Mouse (Mus musculus) kidney, embryonic 16.5 days (tissue): Measurements from ENCODE around the gene Mybl2. TPM values are rescaled to one million over a fixed set of nuclear protein-coding genes. Genes with fewer than 3 reads are reported as not detected.

Source experiments
- ATAC-seq: fragments of 200-750 bp; cut with Nextera tagmentation; 2 replicates; pipeline ENCODE4 v1.8.0; 2017; ENCODE audit warnings: moderate TSS enrichment; ENCODE audit not compliant: low FRiP score, low TSS enrichment
- H3K27ac ChIP-seq: fragments of 300-500 bp; sonication (generic); 2 replicates; pipeline ENCODE4 v1.5.1; 2014; ENCODE audit warnings: low read length
- H3K27me3 ChIP-seq: fragments of 300-500 bp; sonication (generic); 2 replicates; pipeline ENCODE4 v1.6.1; 2014; ENCODE audit warnings: low read length, control low read depth, mixed read lengths; ENCODE audit not compliant: insufficient read depth
- H3K36me3 ChIP-seq: fragments of 300-500 bp; sonication (generic); 2 replicates; pipeline ENCODE4 v1.6.1; 2014; ENCODE audit warnings: low read length, control low read depth, mixed read lengths; ENCODE audit not compliant: insufficient read depth
- H3K4me1 ChIP-seq: fragments of 300-500 bp; sonication (generic); 2 replicates; pipeline ENCODE4 v1.6.1; 2014; ENCODE audit warnings: low read length, control low read depth, mixed read lengths; ENCODE audit not compliant: insufficient read depth
- H3K4me2 ChIP-seq: fragments of 300-500 bp; sonication (generic); replicated peaks from 2 replicates; pipeline ENCODE4 v1.6.1; 2014; ENCODE audit warnings: low read depth, low read length
- H3K4me3 ChIP-seq: fragments of 300-500 bp; sonication (generic); 2 replicates; pipeline ENCODE4 v1.5.1; 2014; ENCODE audit warnings: mild to moderate bottlenecking, low read length
- H3K9ac ChIP-seq: fragments of 300-500 bp; sonication (generic); replicated peaks from 2 replicates; pipeline ENCODE4 v1.6.1; 2014; ENCODE audit warnings: low read length
- H3K9me3 ChIP-seq: fragments of 300-500 bp; sonication (generic); 2 replicates; pipeline ENCODE4 v1.6.1; 2016; ENCODE audit warnings: low read length, control low read depth
- WGBS: fragments of 180-500 bp; shearing (Covaris S2); extraction: QIAGEN DNeasy Blood & Tissue Kit; methylation state at CpG from one replicate; pipeline ENCODE4 v1.1.7; 2014; 5-methylcytosine and 5-hydroxymethylcytosine counted together
- polyA plus RNA-seq: library from polyadenylated mRNA; unstranded; fragments of >200 nt; fragmentation: Nextera tagmentation; extraction: Ambion mirVana; gene quantifications from 2 replicates; pipeline ENCODE4 v1.2.1, GENCODE M21; 2015

Gene Mybl2
- polyA plus RNA-seq, 1 experiment from 2014 or later = 23.7 TPM

GRCm38 (mm10) chr2:163067233-163067632 lies 12.7 kb downstream of the Mybl2 start:
- Histone ChIP-seq H3K4me3 (no peak overlapping the region), H3K9me3 (no peaks in the 10 kb centered on the region), H3K9ac (no peak overlapping the region), H3K4me1 (no peaks in the 10 kb centered on the region), H3K4me2 (no peak overlapping the region), H3K27me3 (no peaks in the 10 kb centered on the region), H3K27ac (no peak overlapping the region), H3K36me3 (peaks cover 27% of the 10 kb centered on the region)
- ATAC-seq = no peak
- 82% methylated on average over 1 of the region's 1 CpGs for WGBS

DNA sequence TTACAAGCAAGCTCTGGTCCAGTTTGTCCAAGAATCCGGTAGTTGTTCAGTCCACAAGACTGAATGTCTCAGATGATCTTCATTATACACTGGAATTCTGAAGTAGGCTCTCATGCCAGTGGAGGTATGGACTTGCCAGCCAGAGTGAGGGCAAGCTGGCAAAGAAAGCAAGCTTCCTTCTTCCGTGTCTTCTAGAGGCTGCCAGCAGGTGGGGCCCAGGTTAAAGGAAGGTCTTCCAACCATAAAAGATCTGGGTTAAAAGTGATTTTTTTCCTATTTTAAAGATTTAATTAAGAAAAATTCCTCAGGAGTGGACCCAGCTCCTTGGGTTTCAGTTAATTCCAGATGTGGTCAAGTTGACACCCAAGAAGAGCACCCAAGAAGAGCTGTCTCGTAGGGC lies 15.7 kb downstream of the Mybl2 start:
- no peak overlapping the region for H3K4me2 ChIP-seq
- 82% methylated on average over 3 of the region's 3 CpGs for WGBS
- no peaks in the 10 kb centered on the region for H3K9me3 ChIP-seq
- peaks cover 16% of the 10 kb centered on the region for H3K36me3 ChIP-seq
- H3K4me1 ChIP-seq = no peaks in the 10 kb centered on the region
- H3K27me3 ChIP-seq = no peaks in the 10 kb centered on the region
- no peak for ATAC-seq
- H3K4me3 ChIP-seq = no peak overlapping the region
- no peak overlapping the region for H3K9ac ChIP-seq
- H3K27ac ChIP-seq = no peak overlapping the region

GRCm38 (mm10) chr2:163071590-163071989 lies 17.1 kb downstream of the Mybl2 start:
- no peak overlapping the region for H3K9ac ChIP-seq
- 71% methylated on average over 3 of the region's 3 CpGs for WGBS
- no peak overlapping the region for H3K4me2 ChIP-seq
- H3K27me3 ChIP-seq = no peaks in the 10 kb centered on the region
- no peak for ATAC-seq
- no peak overlapping the region for H3K27ac ChIP-seq
- H3K9me3 ChIP-seq = no peaks in the 10 kb centered on the region
- H3K4me1 ChIP-seq = no peaks in the 10 kb centered on the region
- peaks cover 19% of the 10 kb centered on the region for H3K36me3 ChIP-seq
- H3K4me3 ChIP-seq = no peak overlapping the region

DNA sequence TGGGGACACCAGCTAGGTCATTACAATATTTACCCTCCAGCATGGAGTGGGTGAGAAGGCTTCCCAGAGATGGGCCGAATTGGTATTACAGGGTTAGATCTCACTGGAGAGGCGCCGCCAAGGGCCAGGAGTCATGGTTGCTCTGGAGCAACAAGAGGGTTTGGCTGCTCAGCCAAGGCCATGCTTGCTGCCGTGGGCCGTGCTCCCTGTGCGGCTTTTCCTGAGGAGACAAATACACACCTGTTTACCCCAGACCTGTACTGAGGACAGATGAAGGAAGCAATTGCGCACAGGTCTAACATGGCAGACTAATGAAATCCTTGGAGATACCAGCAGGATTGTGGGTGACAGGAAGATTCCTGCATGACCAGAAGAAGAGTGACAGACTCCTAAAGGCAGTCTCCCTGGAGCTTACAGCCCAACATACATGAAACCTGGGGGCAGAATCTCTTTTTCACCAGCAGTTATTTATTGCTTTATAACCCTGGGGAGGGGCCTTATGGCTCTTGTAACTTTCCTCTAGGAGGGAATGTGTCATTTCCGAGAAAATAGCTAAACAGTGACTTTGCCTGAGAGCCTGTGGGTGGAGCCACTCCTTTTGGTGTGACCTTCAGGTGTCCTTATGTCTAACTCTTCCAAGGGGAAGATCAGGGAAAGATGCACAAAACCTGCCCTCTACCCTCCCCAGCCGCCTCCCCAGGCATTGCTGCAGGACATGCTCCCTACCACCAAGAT lies 18.7 kb downstream of the Mybl2 start:
- Histone ChIP-seq H3K4me2 (no peak overlapping the region), H3K4me1 (no peaks in the 10 kb centered on the region), H3K27ac (no peak overlapping the region), H3K9ac (no peak overlapping the region), H3K9me3 (no peaks in the 10 kb centered on the region), H3K36me3 (peaks cover 25% of the 10 kb centered on the region), H3K4me3 (no peak overlapping the region), H3K27me3 (no peaks in the 10 kb centered on the region)
- ATAC-seq = no peak
- WGBS = 84% methylated on average over 9 of the region's 9 CpGs

GRCm38 (mm10) chr2:163074006-163074405 lies 19.5 kb downstream of the Mybl2 start:
- Histone ChIP-seq H3K4me2 (no peak overlapping the region), H3K36me3 (peaks cover 25% of the 10 kb centered on the region), H3K27me3 (no peaks in the 10 kb centered on the region), H3K27ac (no peak overlapping the region), H3K4me3 (no peak overlapping the region), H3K4me1 (no peaks in the 10 kb centered on the region), H3K9ac (no peak overlapping the region), H3K9me3 (no peaks in the 10 kb centered on the region)
- ATAC-seq = no peak
- WGBS = 75% methylated on average over 7 of the region's 7 CpGs

DNA sequence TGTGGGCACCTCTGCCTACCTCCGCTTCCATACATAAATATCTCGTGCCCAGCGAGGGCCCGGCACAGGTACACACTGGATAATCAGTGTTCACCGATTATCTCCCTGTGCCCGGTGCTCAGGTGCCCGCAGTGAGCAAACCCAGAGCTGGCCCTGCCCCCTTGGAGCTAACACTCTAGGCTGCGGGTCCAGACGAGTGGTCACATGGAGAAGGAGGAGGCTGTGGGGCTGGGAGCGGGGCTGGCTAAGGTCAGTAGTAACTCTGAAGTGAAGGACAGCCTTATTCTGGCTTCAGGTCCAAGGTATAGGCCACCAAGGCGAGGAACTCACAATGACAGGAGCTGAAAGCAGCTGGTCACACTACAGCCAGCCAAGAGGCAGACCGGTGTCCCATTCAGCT lies 20.3 kb downstream of the Mybl2 start:
- ATAC-seq = no peak
- H3K9ac ChIP-seq = no peak overlapping the region
- H3K27ac ChIP-seq = no peak overlapping the region
- H3K4me3 ChIP-seq = no peak overlapping the region
- peaks cover 28% of the 10 kb centered on the region for H3K36me3 ChIP-seq
- H3K4me1 ChIP-seq = no peaks in the 10 kb centered on the region
- H3K4me2 ChIP-seq = no peak overlapping the region
- WGBS = 96% methylated on average over 12 of the region's 12 CpGs
- no peaks in the 10 kb centered on the region for H3K27me3 ChIP-seq
- H3K9me3 ChIP-seq = no peaks in the 10 kb centered on the region

GRCm38 (mm10) chr2:163075234-163075633 lies 20.7 kb downstream of the Mybl2 start:
- Histone ChIP-seq H3K36me3 (peaks cover 28% of the 10 kb centered on the region), H3K4me1 (no peaks in the 10 kb centered on the region), H3K9me3 (no peaks in the 10 kb centered on the region), H3K4me2 (no peak overlapping the region), H3K4me3 (no peak overlapping the region), H3K27ac (no peak overlapping the region), H3K27me3 (no peaks in the 10 kb centered on the region), H3K9ac (no peak overlapping the region)
- 89% methylated on average over 3 of the region's 3 CpGs for WGBS
- ATAC-seq = no peak

- ATAC-seq = no peak
- Histone ChIP-seq H3K4me1 (no peaks in the 10 kb centered on the region), H3K9me3 (no peaks in the 10 kb centered on the region), H3K27ac (no peak overlapping the region), H3K4me3 (no peak overlapping the region), H3K9ac (no peak overlapping the region), H3K4me2 (no peak overlapping the region), H3K27me3 (no peaks in the 10 kb centered on the region), H3K36me3 (peaks cover 26% of the 10 kb centered on the region)
- 90% methylated on average over 4 of the region's 4 CpGs for WGBS
Observed at GRCm38 (mm10) chr2:163079041-163079440, 24.6 kb downstream of the Mybl2 start.

DNA sequence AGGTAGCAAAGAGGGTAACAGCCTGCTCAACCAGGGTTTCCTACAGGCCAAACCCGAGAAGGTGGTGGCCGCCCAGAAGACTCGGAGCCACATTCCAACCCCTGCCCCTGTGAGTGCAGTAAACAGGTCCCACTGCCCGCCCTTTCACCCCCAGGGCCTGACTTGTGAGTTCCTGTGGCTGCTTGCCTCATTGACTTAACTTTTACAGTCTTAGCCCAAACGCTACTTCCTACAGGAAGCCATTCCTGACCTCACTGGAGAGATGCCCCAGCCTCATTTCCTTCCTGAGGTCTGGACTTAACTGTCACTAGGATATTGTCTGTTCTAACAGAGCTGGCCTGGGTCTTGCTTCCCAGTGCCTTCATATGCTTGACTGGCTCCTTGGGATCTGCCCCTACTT lies 28.1 kb downstream of the Mybl2 start:
- H3K9ac ChIP-seq = no peak overlapping the region
- H3K4me2 ChIP-seq = no peak overlapping the region
- H3K36me3 ChIP-seq = peaks cover 7% of the 10 kb centered on the region
- H3K4me1 ChIP-seq = no peaks in the 10 kb centered on the region
- peak overlapping the region; percentile 46; the same call in 1 of the 2 replicates for H3K27ac ChIP-seq
- 51% methylated on average over 5 of the region's 5 CpGs for WGBS
- ATAC-seq = peak; percentile 78
- H3K9me3 ChIP-seq = no peaks in the 10 kb centered on the region
- no peaks in the 10 kb centered on the region for H3K27me3 ChIP-seq
- H3K4me3 ChIP-seq = no peak overlapping the region

- no peak overlapping the region for H3K9ac ChIP-seq
- H3K36me3 ChIP-seq = peaks cover 7% of the 10 kb centered on the region
- no peaks in the 10 kb centered on the region for H3K27me3 ChIP-seq
- H3K27ac ChIP-seq = no peak overlapping the region
- no peaks in the 10 kb centered on the region for H3K9me3 ChIP-seq
- 95% methylated on average over 3 of the region's 3 CpGs for WGBS
- no peak for ATAC-seq
- H3K4me2 ChIP-seq = no peak overlapping the region
- no peaks in the 10 kb centered on the region for H3K4me1 ChIP-seq
- H3K4me3 ChIP-seq = no peak overlapping the region
Observed at GRCm38 (mm10) chr2:163084519-163084918, 30.0 kb downstream of the Mybl2 start.
